Mouse (Mus musculus): ENCODE results near the gene Kalrn.

Gene Kalrn

GRCm38 (mm10) chr16:34417383-34417782 is 155.9 kb downstream of the Kalrn start:
- no peak for DNase-seq

DNA sequence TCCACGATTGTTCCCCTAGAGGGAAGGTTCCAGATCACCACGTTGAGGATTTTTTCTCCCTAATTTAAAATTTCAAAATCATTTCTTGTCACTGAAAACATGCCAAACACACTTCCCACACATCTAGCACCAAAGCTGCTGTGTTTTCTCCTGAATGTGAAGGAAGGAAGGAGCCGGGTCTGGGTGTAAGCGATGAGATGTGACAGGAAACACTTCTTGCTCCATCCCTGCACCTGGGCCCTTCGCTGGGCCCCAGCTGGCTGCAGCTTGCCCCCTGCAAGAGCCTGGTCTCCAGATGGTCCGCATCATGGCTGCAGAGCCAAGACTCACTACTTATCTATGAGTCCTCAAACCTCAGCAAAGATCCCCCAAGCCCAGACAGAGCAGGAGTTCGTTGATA is 158.8 kb downstream of the Kalrn start:
- no peak for DNase-seq

- DNase-seq, result peak; percentile 60 to 64
Observed at GRCm38 (mm10) chr16:34413868-34414333, 159.4 kb downstream of the Kalrn start.

- no peak for DNase-seq
Observed at GRCm38 (mm10) chr16:34407036-34407435, 166.3 kb downstream of the Kalrn start.

- DNase-seq, result no peak
Observed at GRCm38 (mm10) chr16:34405094-34405493, 168.2 kb downstream of the Kalrn start.

- no peak for DNase-seq
Observed at GRCm38 (mm10) chr16:34401216-34401615, 172.1 kb downstream of the Kalrn start.

GRCm38 (mm10) chr16:34400102-34400728 is 173.1 kb downstream of the Kalrn start:
- no peak for DNase-seq

- no peak for DNase-seq
Observed at GRCm38 (mm10) chr16:34395221-34395811, 178.0 kb downstream of the Kalrn start.

GRCm38 (mm10) chr16:34389520-34390271 is 183.6 kb downstream of the Kalrn start:
- peak; percentile 80 to 83 for DNase-seq

DNA sequence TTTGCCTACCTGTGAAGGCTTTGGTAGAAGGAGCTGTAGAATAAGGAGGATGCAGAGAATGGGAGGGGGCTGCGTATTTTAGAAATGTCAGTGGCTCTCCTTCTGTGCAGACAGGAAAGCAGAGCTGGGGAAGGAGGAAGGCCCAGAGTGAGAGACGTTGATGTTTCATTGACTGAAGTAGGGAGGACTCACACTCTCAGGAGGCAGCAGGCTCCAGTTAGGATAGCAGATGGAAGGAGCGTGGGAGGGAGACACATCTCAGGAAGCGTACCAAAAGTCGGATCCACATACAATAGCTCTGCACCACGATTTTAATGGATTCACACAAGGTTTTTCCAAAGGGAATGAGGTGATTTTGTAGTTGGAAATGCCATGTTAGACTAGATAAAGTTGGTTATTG is 184.5 kb downstream of the Kalrn start:
- DNase-seq, result peak; percentile 56 to 63

- no peak for DNase-seq
Observed at GRCm38 (mm10) chr16:34385065-34385464, 188.3 kb downstream of the Kalrn start.

DNA sequence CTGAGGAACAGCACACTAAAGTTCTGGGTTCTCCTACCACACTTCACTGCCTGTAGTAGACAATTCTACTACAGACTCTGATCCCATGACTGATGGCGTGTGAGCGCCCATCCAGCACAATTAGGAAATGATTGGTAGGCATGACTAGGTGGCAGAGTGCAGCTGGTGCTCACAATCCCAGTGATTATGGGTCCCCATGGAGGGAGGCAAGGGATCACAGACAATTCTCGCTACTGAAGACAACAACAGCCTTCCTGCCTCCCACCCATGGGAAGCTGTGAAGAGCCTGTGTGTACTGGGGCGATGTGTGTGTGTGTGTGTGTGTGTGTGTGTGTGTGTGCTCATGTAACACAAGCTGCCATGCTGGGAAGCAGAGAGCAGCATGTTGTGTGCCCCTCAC is 190.3 kb downstream of the Kalrn start:
- no peak for DNase-seq

- DNase-seq, result no peak
Observed at GRCm38 (mm10) chr16:34376166-34376857, 197.0 kb downstream of the Kalrn start.

DNA sequence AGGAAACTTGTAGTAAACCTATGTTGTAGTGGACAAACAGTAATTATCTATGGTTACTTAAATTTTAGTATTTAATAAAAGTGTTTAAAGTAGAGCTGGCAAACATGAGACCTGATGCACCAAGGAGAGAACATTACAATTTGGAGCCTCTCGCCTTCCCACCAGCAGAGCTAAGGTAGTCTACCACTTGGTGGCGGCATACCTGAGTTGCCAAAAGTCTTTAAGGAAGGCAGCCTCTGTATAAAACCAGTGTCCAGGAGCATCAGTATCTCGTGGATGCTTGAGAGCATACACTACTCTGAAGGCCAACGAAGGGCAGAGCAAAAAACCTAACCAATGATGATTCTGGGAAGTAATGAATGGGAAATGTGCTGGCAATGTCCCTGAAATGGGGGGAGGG is 199.8 kb downstream of the Kalrn start:
- no peak for DNase-seq

DNA sequence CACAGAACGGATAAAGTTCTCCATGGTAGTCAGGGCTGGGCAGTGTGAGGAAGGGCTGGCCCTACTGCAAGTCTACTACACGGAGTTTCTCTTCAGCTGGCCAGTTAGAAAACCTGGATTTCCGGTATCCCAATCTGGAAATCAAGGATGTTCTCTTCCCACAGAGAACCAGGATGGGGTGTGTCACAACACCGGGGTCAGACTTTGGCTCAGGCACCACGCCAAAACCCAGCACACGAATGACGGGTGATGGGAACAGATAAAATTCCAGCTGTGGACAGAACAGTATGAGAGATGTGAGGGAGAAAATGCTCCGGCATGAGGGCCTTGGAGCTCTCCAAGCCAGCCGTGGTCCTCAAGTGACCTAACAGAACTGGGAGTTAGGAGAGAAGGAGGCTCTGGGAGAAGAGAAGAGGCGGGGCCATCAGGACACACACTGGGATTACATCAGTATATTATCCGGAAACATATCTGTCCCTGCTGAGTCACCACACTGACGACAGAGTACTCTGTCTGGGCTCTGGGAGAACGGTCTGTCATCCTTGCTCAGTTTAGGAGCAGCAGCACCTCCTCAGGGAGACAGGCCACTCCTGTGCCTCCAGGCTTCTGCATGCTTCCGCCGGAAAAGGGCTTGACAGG is 201.1 kb downstream of the Kalrn start:
- no peak for DNase-seq

- no peak for DNase-seq
Observed at GRCm38 (mm10) chr16:34359206-34359605, 214.1 kb downstream of the Kalrn start.

- no peak for DNase-seq
Observed at GRCm38 (mm10) chr16:34355547-34355946, 217.8 kb downstream of the Kalrn start.

- no peak for DNase-seq
Observed at GRCm38 (mm10) chr16:34354042-34354441, 219.3 kb downstream of the Kalrn start.

DNA sequence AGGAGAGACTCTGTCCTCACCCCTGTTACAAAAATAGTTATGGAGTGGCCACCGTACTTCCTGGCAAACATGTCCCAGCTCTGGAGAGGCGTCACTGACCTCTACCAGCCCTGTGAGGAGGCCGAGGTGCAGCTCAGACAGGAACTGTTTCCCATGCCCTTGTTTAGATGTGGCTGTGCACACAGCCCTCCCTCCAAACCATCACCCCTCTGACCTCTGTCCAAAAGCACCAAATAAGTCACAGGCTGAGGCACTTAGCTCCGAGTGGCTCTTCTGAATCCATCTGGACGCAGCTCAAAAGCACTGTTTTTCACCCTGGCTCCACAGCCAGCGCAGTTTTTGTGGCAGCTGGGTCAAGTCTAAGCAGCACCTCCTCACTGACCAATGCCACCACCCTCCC is 220.6 kb downstream of the Kalrn start:
- no peak for DNase-seq

- no peak for DNase-seq
Observed at GRCm38 (mm10) chr16:34351575-34352150, 221.7 kb downstream of the Kalrn start.

GRCm38 (mm10) chr16:34347574-34347973 is 225.8 kb downstream of the Kalrn start:
- no peak for DNase-seq
